Comparison of ENCODE assay signal across 24 mouse cellular contexts in genomic region chr19:35282775-35283447, GRCm38 (mm10).
DNase-seq lines count a peak whose midpoint lies in the region; ATAC-seq and TF ChIP-seq lines count a peak whose summit lies in the region.
"Had no signal": no experiment of that assay in that cellular context is flagged by ENCODE, and none has a peak within 500 bp of the region (broad histone marks: within the 10 kb centered on the region; RNA-seq: fewer than 3 reads in every experiment).

No protein-coding gene starts in this region.

- 44% methylated on average over 4 of the region's 4 CpGs for WGBS in hindbrain, embryonic 15.5 days
- 60% methylated on average over 4 of the region's 4 CpGs for WGBS in hindbrain, embryonic 13.5 days
- 76% methylated on average over 4 of the region's 4 CpGs for WGBS in lung, embryonic 14.5 days

- no peaks in the 10 kb centered on the region for H3K27me3 ChIP-seq in hindbrain, embryonic 15.5 days
- no peaks in the 10 kb centered on the region for H3K27me3 ChIP-seq in hindbrain, embryonic 13.5 days
- H3K27me3 ChIP-seq in lung, embryonic 14.5 days (ENCODE audit: insufficient read depth, low read length): no peaks in the 10 kb centered on the region
- H3K27me3 ChIP-seq: embryonic facial prominence, embryonic 12.5 days; heart, embryonic 15.5 days had no signal

- ATAC-seq in hindbrain, embryonic 15.5 days (ENCODE audit: low FRiP score, low read depth): peak; percentile 73
- ATAC-seq in hindbrain, embryonic 13.5 days (ENCODE audit: low FRiP score): no peak
- no peak for ATAC-seq in lung, embryonic 14.5 days (ENCODE audit: insufficient read depth)
- ATAC-seq: activated CD4-positive, CD25-positive, alpha-beta regulatory T cell, adult 4 months; CD4-positive, CD25-positive, alpha-beta regulatory T cell, adult 4 months; forebrain, embryonic 16.5 days; Patski had no signal

- TF ChIP-seq CTCF in lung, embryonic 14.5 days (IDR thresholded peaks at IDR 0.05; ENCODE audit: low read depth): no peak

- peak; percentile 25 to 28 for DNase-seq in cerebellum, postnatal 10 days
- no peak for DNase-seq in cerebellum, postnatal 36 days
- peak; percentile 3 for DNase-seq in lung, embryonic 14.5 days
- DNase-seq in lung, postnatal 36 days: no peak
- peak; percentile 26 for DNase-seq in brain, adult 2 months (ENCODE audit: low read depth, low spot score)
- DNase-seq in embryo, embryonic 11 days: no peak
- DNase-seq: adrenal gland, postnatal 14 days; B cell, adult 2 months; cerebellum, adult 11 months; cerebellum, adult 8-10 months; gastrocnemius, postnatal 14 days; heart, adult 2 months; heart, postnatal 14 days; kidney, adult 11 months had no signal

- H3K27ac ChIP-seq in hindbrain, embryonic 15.5 days (replicated peaks): no peak overlapping the region
- H3K27ac ChIP-seq in hindbrain, embryonic 13.5 days: no peak overlapping the region
- no peak overlapping the region for H3K27ac ChIP-seq in lung, embryonic 14.5 days (ENCODE audit: low read depth)
- H3K27ac ChIP-seq: embryonic facial prominence, embryonic 12.5 days; heart, adult 2 months; heart, embryonic 15.5 days had no signal

- H3K4me1 ChIP-seq in hindbrain, embryonic 15.5 days (replicated peaks): no peaks in the 10 kb centered on the region
- H3K4me1 ChIP-seq in hindbrain, embryonic 13.5 days (replicated peaks): peaks cover 6% of the 10 kb centered on the region; the same call in 1 of the 2 replicates
- H3K4me1 ChIP-seq in lung, embryonic 14.5 days (ENCODE audit: insufficient read depth): no peaks in the 10 kb centered on the region
- H3K4me1 ChIP-seq: embryonic facial prominence, embryonic 12.5 days; heart, embryonic 15.5 days had no signal

- H3K9me3 ChIP-seq in hindbrain, embryonic 15.5 days: no peaks in the 10 kb centered on the region
- no peaks in the 10 kb centered on the region for H3K9me3 ChIP-seq in hindbrain, embryonic 13.5 days
- no peaks in the 10 kb centered on the region for H3K9me3 ChIP-seq in lung, embryonic 14.5 days (ENCODE audit: low read depth, low read length)
- H3K9me3 ChIP-seq: embryonic facial prominence, embryonic 12.5 days; G1E; heart, embryonic 15.5 days had no signal

- H3K4me3 ChIP-seq in hindbrain, embryonic 15.5 days: no peak overlapping the region
- H3K4me3 ChIP-seq in hindbrain, embryonic 13.5 days: no peak overlapping the region
- H3K4me3 ChIP-seq in lung, embryonic 14.5 days (ENCODE audit: low read depth, low read length): no peak overlapping the region
- H3K4me3 ChIP-seq: embryonic facial prominence, embryonic 12.5 days; heart, adult 2 months; heart, embryonic 15.5 days had no signal

- H3K4me2 ChIP-seq in hindbrain, embryonic 15.5 days: no peak overlapping the region
- no peak overlapping the region for H3K4me2 ChIP-seq in hindbrain, embryonic 13.5 days
- H3K4me2 ChIP-seq in lung, embryonic 14.5 days: no peak overlapping the region
- H3K4me2 ChIP-seq: embryonic facial prominence, embryonic 12.5 days; heart, embryonic 11.5 days; heart, embryonic 15.5 days had no signal

- H3K36me3 ChIP-seq in hindbrain, embryonic 15.5 days: no peaks in the 10 kb centered on the region
- no peaks in the 10 kb centered on the region for H3K36me3 ChIP-seq in hindbrain, embryonic 13.5 days
- H3K36me3 ChIP-seq in lung, embryonic 14.5 days (ENCODE audit: insufficient read depth): no peaks in the 10 kb centered on the region
- H3K36me3 ChIP-seq: embryonic facial prominence, embryonic 12.5 days; G1E; heart, embryonic 15.5 days had no signal

- no peak overlapping the region for H3K9ac ChIP-seq in hindbrain, embryonic 15.5 days
- H3K9ac ChIP-seq in hindbrain, embryonic 13.5 days: no peak overlapping the region
- no peak overlapping the region for H3K9ac ChIP-seq in lung, embryonic 14.5 days
- H3K9ac ChIP-seq: embryonic facial prominence, embryonic 12.5 days; heart, embryonic 15.5 days had no signal

Comparison
In these comparisons a context has a peak if more than half of its experiments do, and no peak if none do; other contexts are left out.
1. DNase-seq: peak in cerebellum, postnatal 10 days (2 of 2), lung, embryonic 14.5 days (single experiment) and brain, adult 2 months (single experiment); none in cerebellum, postnatal 36 days (0 of 2), lung, postnatal 36 days (single experiment) and embryo, embryonic 11 days (single experiment).